8 mouse cellular contexts compared by ENCODE assay signal in genomic region chr11:70237457-70238167, GRCm38 (mm10). TPM values are rescaled to one million over a fixed set of nuclear protein-coding genes. Genes with fewer than 3 reads are reported as not detected.
DNase-seq lines count a peak whose midpoint lies in the region; ATAC-seq and TF ChIP-seq lines count a peak whose summit lies in the region.

Gene 0610010K14Rik, minus strand, starts transcription at chr11:70237914.

- WGBS in hindbrain, embryonic 16.5 days: under 1% methylated on average over 64 of the region's 70 CpGs

- peaks cover 4% of the 10 kb centered on the region for H3K36me3 ChIP-seq in hindbrain, embryonic 16.5 days (ENCODE audit: control insufficient read depth, insufficient read depth, low read length)

- peak within 1 kb of the TSS; percentile 93 for H3K4me3 ChIP-seq in hindbrain, embryonic 16.5 days (ENCODE audit: low read length)
- H3K4me3 ChIP-seq in left cerebral cortex, adult 2 months: peak within 1 kb of the TSS; percentile 98

- no peaks in the 10 kb centered on the region for H3K9me3 ChIP-seq in hindbrain, embryonic 16.5 days (ENCODE audit: control insufficient read depth, low read length)

- DNase-seq in T-cell, adult 2 months (ENCODE audit: low spot score): peak; percentile 93
- DNase-seq in cerebellum, postnatal 36 days: peak; percentile 98 to 99
- DNase-seq in gastrocnemius, adult 18-20 months (ENCODE audit: low spot score): peak; percentile 98
- peak; percentile 98 for DNase-seq in left cerebral cortex, adult 2 months (ENCODE audit: extremely low spot score in 1 of 2, low spot score in 2 of 2)
- peak; percentile 97 to 98 for DNase-seq in right cerebral cortex, adult 2 months (ENCODE audit: low spot score in 2 of 2)
- peak; percentile 98 for DNase-seq in urinary bladder, postnatal 14 days (ENCODE audit: low spot score)

- peak; percentile 78 for TF ChIP-seq CTCF in left cerebral cortex, adult 2 months (IDR thresholded peaks at IDR 0.05)

- peaks cover 27% of the 10 kb centered on the region for H3K4me1 ChIP-seq in hindbrain, embryonic 16.5 days (ENCODE audit: control insufficient read depth, insufficient read depth, low read depth, low read length)

- H3K4me2 ChIP-seq in hindbrain, embryonic 16.5 days (ENCODE audit: low read length): peak within 1 kb of the TSS; percentile 96

- H3K27me3 ChIP-seq in hindbrain, embryonic 16.5 days (replicated peaks; ENCODE audit: control insufficient read depth, insufficient read depth, low read length): no peaks in the 10 kb centered on the region

- peak within 1 kb of the TSS; percentile 95 for H3K9ac ChIP-seq in hindbrain, embryonic 16.5 days (ENCODE audit: low read depth, low read length)

- H3K27ac ChIP-seq in hindbrain, embryonic 16.5 days (ENCODE audit: low read depth, low read length): peak within 1 kb of the TSS; percentile 95
- peak within 1 kb of the TSS; percentile 92 for H3K27ac ChIP-seq in left cerebral cortex, adult 2 months

- peak; percentile 94 for ATAC-seq in hindbrain, embryonic 16.5 days
- ATAC-seq in megakaryocyte, adult 5-6 weeks (ENCODE audit: poor library complexity, severe bottlenecking): peak; percentile 92

- intact Hi-C loops in left cerebral cortex, adult 2 months (cut with DNase I): loop anchor here (10.0 kb wide), 1 partner anchor 417 kb away; the partner anchor contains the start of genes Eno3 and Pfn1

RNA-seq across cellular contexts. Expression of gene 0610010K14Rik, which starts in this region (rescaled TPM):
- total RNA-seq in gastrocnemius, adult 18-20 months (2021): 10 to 100 TPM; 30.3 to 30.7 TPM
- 167 and 175 TPM in 2 replicates for polyA plus RNA-seq in hindbrain, embryonic 16.5 days (2015; fragmentation: Nextera tagmentation; extraction: Ambion mirVana)
- total RNA-seq in left cerebral cortex, adult 2 months (2021): 10 to 100 TPM; 45.5 to 51.2 TPM
- total RNA-seq in megakaryocyte, adult 5-6 weeks (2015): 74.4 and 77.6 TPM in 2 replicates
- total RNA-seq in megakaryocyte, adult 5-6 weeks (2017): 25.6 and 31.5 TPM in 2 replicates

Comparison
In these comparisons a context has a peak if more than half of its experiments do, and no peak if none do; other contexts are left out.
1. Peak in every context shown above with its lines: DNase-seq, ATAC-seq, H3K4me3 ChIP-seq and H3K27ac ChIP-seq.